Mouse (Mus musculus) ES-Bruce4 (cell line): ENCODE measurements around the gene Pde4d.

Experiments
- CTCF ChIP-seq: IDR thresholded peaks from one replicate; pipeline ENCODE4 v1.8.1; 2011; ENCODE audit warnings: low read depth, low read length
- POLR2A ChIP-seq: IDR thresholded peaks from one replicate; pipeline ENCODE4 v1.8.1; 2011; ENCODE audit warnings: low read length; ENCODE audit not compliant: insufficient read depth

GRCm38 (mm10) chr13:109629216-109629615 lies 1179.5 kb downstream of the Pde4d start:
- TF ChIP-seq CTCF (no peak), POLR2A (no peak)
